Mouse (Mus musculus) lung, postnatal 0 days (tissue): ENCODE results near the gene Ppp1r3d.

Experiments
- CTCF ChIP-seq: IDR thresholded peaks from 2 replicates; pipeline ENCODE4 v1.5.1; 2016; ENCODE audit warnings: antibody characterized with exemption, mild to moderate bottlenecking
- EP300 ChIP-seq: IDR thresholded peaks from 2 replicates; pipeline ENCODE4 v1.6.1; 2016; ENCODE audit warnings: antibody characterized with exemption, mild to moderate bottlenecking, control low read depth

DNA sequence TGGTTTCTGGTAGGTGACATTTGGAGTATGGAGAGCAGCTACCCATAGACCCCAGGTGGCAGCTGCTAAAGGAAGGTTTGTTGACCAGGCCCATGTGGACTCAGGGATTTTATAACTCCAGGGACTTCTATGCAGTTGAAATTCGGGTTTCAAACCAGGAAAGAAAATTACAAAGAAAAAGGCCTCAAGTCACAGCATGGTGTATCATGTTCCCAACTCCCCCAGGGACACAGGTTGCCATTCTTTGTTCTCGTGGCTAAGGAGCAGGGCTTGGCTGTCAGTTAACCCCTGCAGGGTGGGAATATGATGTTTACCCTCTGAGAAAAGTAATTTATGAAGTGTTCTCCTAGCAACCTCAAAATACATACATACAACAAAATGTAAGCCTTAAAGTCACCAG, 36.0 kb upstream of the Ppp1r3d start:
- TF ChIP-seq EP300 (no peak), CTCF (no peak)
